Mouse (Mus musculus) retina, adult 2 months (tissue): ENCODE data around the gene Prkd2.
A peak's percentile ranks its signal among the peaks of the same experiment; 100 is the strongest.

Source experiments
- DNase-seq: peaks from one replicate; pipeline ENCODE4 v3.0.0-alpha.2; 2012; ENCODE audit warnings: low read depth, low spot score

Prkd2 gene

DNA sequence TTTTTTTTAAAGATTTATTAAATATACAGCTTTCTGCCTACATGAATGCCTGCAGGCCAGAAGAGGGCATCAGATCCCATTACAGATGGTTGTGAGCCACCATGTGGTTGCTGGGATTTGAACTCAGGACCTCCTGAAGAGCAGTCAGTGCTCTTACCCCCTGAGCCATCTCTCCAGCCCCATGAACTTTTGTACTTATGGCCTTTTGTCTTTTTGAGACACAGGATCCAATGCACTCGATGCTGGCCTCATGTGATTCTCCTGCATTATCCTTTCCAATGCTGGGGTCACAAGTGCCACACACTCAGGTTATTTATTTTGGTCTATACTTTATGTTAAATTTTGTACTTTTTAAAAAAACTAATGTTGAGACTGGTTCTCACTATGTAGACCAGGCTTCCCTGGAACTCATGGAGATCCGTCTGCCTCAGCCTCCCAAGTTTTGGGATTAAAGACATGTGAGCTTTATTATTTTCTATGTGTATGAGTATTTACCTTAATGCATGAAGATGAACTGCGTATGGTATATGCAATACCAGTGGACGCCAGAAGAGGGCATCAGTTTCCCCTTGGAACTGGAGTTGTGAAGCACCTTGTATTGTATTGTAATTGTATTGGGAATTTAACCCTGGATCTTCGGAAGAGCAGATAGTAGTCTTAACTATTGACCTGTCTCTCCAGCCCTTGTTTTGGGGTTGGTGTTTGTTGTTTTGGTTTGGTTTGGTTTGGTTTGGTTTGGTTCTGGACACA lies 17.4 kb downstream of the Prkd2 start:
- DNase-seq = no peak

DNA sequence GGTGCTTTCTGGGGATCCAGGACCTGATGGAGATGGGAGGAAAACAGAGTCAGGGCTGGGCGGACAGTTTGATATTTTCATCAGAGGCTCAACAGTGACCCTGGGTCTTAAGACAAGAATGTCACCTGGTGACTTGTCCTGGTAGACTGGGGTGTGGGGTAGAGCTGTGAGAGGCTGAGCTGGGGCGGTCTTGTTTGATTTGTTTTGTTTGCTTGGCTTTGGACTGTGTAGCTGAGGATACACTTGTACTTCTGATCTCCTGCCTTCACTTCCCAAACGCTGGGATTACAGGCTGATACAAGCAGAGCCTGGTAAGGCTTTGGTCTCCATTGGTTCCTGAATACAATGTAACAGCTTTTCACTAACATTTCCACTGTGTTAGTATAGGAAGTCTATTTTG lies 24.8 kb downstream of the Prkd2 start:
- no peak for DNase-seq

DNA sequence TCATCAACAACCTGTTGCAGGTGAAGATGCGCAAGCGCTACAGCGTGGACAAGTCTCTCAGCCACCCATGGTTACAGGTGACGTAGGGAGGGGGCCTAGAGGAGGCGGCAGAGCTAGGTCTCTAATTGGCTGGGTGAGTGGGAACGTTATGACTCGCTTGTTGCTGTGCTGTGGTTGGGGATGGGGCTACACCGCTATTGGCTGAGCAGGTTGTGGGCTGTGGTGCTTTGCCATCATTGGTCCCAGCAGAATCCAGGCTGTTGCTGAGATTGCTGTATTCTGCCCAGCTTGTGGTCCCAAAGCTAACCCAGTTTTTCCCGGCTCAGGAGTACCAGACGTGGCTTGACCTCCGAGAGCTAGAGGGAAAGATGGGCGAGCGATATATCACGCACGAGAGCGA lies 26.8 kb downstream of the Prkd2 start:
- DNase-seq = peak; percentile 67

DNA sequence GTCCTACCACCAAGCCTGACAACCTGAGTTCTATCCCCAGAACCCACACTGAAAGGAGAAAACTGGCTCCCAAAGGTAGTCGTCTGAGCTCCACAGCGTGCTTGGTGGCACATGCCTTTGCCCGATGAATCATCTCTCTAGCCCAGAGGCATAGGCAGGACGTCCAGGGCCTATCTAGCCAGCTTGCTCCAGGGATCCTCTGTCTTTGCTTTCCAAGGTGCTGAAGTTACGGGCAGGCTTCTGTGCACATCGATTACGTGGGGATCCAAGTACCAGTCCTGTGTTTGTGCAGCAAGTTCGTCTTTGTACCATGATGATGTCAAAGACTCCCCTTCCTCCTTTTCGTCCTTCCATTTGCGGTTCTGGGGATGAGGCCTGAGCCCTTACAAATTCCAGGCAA lies 28.9 kb downstream of the Prkd2 start:
- no peak for DNase-seq

DNA sequence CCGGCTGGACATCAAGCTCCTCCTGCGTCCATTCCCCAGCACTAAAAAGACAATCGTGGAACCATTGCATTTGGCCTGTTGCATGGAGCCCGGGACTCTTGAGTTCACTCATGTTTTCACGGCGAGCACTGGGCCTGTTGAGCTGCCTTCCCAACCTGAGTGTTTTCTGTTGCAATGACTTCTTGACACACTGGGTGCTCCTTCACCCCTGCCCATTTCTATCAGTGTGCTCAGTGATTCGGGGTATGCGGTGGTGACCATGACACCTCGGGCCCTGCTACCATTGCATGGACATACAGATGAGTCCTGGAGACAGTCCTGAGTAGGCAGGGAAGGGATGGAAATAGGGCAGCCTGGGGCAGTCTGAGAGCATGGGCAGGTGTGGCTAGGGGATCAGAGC lies 29.8 kb downstream of the Prkd2 start:
- no peak for DNase-seq

DNA sequence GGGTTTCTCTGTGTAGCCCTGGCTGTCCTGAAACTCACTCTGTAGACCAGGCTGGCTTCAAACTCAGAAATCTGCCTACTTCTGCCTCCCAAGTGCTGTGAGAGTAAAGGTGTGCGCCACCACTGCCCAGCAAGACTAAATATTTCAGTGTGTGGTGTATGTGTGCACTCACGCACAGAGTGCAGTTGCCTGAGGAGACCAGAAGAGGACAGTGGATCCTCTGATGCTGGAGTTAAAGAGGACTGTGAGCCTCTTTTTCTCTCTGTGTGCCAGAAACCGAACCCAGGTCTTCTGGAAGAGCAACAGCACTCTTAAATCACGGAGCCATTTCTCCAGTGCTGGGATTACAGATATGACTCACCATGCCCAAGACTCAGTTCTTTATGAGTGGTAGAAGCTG lies 30.7 kb downstream of the Prkd2 start:
- no peak for DNase-seq

DNA sequence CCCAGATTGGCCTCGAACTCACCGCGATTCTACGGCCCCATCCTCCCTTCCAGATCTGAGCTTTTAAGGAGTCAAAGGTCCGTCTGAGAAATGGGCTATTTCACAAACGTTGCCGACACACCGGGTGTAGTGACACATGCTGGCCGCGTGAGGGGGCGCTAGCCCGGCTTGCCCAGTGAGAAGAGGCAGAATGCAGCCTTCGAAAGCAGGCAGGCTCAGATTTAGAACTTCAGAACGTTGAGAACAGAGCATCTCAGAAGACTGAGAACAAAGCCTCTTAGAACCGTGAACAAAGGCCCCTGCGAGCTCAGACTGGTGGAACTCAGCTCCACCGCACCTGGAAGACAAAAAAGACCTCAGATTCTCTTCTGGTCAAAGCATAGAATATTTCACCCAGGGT lies 31.5 kb downstream of the Prkd2 start:
- DNase-seq = no peak

DNA sequence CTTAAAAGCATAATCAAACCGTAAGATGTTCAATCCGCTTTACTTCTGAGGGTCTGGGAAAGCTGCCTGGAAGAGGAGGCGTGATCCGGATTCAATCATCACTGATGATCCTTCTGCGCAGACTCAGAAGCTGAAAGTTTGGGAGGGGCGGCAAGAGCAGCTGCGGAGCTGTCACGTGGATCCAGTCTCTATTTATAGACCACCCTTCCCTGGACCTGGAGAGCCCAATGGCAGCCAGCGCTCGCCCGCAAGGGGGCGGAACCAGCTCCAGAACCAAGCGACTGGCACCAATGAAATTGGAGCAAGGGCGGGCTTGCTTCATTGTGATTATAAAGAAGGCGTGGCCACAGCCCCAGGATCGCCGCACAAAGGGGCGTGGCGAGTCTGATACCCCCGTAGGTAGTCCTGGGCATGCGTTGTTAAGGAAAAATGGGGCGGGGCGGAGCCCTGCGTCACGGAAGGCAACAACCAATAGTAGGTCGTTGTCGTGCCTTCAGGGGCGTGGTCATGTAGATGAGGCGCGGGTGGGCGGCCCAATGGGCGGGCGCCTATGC lies 32.1 kb downstream of the Prkd2 start:
- DNase-seq = peak; percentile 100

DNA sequence AGATGAGACGGTGACA lies 32.4 kb downstream of the Prkd2 start, which contains the start of gene Dact3:
TSS of gene Dact3 (plus strand) at position 8 of the 16 bp plus-strand sequence.
- no peak for DNase-seq

DNA sequence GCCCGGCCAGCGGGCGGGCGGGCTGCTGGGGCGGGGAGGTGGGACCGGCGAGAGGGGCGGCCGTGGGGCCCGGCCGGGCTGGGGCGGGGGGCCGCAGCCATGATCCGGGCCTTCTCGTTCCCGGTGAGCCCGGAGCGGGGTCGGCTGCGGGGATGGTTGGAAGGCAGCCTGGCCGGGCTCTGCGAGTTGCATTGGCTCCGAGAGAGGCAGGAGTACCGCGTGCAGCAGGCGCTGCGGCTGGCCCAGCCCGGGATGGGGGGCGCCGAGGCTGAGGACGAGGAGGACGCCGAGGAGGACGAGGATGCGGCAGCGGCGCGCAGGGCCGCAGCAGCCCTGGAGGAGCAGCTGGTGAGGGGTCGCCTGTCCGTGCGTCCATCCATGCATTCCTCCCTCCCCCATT lies 32.6 kb downstream of the Prkd2 start:
- no peak for DNase-seq

DNA sequence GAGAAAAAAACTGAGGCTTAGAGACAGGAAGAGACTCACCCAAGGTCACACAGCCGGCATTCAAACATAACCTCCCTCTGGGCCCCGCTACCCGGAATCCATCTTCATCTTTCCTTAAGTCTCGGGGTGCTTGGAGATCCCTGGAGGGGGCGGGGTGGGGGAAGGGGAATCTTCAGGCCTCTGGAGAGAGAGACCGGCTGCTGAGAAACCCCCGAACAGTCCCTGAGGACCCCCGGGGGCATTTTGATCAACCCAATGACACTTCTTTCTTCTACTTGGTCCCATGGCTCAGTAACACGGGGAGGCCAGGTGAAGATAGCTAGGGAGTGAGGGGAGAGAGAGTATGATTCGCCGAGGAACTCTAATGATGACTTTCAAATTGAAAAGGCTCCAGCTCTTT lies 33.3 kb downstream of the Prkd2 start:
- DNase-seq = no peak

DNA sequence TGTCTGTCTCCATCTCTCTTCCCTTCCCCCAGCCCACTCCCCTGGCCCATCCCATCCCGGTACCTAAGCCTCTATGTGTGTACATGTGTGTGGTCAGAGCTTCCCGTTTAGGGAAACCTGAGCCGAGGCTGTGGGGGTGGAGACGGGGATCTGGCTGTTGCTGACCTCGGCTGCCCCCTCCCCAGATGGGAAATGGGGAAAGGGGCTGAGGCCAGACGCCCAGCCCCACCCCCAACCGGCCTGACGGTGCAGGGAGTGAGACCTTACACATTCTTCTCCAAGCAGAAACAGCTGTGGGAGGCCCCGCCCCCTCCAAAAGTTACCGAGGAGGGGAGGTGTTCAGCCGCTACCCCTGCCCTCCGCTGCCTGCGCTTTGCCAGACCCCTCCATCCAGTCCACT lies 33.9 kb downstream of the Prkd2 start:
- DNase-seq = no peak

DNA sequence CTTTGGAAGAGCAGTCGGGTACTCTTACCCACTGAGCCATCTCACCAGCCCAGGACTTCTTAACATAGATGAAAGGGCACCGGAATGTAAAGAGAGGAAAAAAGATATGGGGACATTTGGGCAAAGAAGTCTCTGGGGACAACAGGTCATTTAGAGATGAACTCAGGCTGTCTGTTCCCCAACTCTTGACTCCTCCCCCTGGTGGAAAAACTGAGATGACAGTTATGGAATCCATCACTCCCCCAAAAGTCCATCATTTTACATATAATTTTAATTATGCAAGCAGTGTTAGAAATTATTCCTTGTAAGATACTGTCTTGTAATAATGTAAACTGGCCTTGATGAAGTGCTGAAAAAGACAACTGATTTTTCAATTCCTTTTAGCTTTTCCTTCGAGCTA lies 35.0 kb downstream of the Prkd2 start:
- no peak for DNase-seq

DNA sequence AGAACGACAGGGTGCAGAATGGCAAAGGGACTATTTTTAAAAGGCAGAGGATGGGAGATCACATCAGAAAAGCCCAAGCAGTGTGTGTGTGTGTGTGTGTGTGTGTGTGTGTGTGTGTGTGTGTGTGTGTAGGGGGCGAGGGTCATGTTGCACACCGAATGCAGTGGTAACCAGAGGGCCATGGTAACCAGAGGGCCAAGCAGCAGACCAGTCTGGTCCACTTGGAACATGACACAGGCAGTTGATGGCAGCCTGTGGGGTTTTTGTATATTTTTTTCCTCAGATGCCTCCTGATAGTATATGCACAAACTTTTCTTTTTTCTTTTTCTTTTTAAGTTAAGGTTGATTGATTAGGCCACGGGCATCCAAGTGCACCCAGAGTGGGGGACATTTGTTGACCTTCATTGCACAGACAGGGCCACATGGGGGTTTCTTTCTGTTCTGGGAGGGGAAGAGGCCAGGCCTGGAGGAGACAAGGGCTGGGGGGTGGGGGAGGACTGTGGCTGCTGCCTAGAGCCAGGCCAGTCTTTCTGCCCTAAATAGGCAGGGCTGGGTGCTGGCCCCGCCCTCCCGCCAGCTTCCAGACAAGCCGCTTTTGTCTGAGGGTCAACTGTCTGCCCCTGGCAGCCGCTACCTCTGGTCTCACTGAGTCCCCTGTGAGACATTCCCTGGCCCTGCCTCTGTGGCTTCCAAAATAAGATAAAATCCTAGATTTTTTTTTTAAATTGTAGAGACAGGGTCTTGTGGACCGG lies 37.3 kb downstream of the Prkd2 start:
- DNase-seq = no peak

DNA sequence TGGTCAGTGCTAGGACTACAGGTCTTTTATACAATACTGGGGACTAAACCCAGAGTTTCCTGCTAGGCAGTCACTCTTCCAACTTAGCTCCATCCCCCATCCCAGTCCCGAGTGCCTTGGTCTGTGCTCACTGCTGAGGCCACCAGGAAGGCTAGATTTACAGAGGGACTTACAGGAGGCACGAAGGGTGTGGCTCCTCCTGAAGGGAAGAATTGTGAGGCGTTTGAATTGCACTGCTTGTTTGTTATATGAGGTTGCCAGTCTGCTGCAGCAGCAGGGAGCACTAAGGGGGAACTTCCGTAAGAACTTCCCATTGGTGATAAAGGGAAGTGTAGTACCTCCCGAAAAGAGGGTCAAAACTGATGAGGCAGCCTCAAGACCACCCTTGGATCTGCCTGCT lies 37.9 kb downstream of the Prkd2 start:
- no peak for DNase-seq

DNA sequence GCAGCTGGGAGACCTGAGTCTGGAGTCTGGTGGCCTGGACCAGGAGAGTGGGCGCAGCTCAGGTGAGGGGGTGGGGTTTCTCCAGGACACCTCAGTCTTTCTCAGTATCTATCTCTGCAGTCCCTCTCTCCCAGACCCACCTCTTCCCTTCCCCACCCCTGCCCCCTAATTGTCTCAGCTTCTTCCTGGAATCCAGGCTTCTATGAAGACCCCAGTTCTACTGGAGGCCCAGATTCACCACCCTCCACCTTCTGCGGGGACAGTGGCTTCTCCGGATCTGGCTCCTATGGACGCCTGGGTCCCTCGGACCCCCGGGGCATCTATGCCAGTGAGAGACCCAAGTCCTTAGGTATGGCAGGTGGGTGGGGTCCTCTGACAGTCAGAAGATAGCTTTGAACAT lies 40.5 kb downstream of the Prkd2 start:
- DNase-seq = no peak

DNA sequence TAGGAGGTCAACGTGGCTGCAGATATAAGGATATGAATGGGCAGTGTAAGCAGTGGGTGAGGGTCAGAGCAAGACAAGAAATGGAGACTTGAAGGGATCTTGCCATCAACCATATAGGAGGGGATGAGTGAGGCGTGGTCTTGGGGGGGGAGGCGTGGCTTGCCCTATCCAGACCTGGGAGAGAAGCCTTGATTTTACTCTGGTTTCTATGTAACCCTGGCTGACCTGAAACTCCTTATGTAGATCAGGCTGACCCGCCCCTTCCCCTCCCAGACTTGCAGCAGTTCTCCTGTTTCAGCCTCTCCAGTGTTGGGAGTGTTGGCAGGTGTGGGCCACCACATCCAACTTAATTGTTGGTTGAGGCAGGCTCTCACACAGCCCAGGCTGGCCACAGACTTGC lies 41.6 kb downstream of the Prkd2 start:
- no peak for DNase-seq

DNA sequence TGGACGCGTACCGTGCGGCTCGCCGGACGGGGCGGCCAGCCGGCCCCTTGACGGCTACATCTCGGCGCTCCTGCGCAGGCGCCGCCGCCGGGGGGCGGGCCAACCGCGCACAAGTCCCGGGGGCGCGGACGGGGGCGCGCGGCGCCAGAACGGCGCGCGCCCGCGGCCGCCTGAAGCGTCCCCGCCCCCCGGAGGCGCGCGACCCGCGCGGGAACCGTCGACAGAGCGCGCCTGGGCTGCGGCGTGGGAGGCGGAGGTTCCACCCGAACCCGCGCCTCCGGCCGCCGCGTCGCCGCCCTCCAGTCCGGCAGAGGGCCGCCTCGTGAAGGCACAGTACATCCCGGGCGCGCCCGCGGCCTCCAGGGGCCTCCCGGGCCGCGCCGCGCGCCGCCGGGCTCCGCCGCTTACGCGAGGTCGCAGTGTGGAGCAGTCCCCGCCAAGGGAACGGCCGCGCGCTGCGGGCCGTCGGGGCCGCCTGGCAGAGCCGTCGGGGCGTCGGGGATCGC lies 42.6 kb downstream of the Prkd2 start:
- DNase-seq = no peak

DNA sequence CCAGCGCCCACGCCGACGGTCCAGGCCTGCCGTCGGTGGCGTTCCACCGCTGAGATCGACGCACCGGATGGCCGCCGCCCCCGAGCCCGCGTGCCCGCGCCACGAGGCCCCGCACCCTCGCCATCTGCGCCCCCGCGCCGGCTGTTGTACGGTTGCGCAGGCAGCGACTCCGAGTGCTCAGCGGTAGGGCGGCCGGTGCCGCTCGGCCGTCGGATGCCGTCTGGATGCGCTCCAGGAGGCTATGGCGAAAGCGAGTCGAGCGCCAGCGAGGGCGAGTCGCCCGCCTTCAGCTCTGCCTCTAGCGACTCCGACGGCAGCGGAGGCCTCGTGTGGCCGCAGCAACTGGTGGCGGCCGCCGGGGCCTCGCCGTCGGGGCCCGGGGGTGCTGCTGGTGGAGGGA lies 43.2 kb downstream of the Prkd2 start:
- DNase-seq = no peak

DNA sequence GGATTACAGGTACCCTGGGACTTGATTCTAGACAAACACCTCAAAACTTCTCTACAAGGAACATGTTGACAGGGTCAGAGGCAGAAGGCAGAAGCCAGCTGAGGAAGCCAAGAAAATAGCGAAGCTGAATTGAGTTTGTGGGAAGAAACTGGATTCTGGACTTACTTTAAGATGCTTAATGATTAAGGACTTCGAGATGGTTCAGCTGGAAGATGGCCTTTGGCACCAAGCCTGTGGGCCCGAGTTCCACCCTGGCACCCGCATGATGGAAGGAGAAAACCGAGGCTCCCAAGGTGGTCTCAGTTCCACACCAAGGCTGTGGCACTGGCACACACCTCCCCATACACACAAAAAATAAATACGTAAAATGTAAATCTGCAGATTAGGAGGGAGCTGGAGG lies 47.8 kb downstream of the Prkd2 start:
- no peak for DNase-seq

DNA sequence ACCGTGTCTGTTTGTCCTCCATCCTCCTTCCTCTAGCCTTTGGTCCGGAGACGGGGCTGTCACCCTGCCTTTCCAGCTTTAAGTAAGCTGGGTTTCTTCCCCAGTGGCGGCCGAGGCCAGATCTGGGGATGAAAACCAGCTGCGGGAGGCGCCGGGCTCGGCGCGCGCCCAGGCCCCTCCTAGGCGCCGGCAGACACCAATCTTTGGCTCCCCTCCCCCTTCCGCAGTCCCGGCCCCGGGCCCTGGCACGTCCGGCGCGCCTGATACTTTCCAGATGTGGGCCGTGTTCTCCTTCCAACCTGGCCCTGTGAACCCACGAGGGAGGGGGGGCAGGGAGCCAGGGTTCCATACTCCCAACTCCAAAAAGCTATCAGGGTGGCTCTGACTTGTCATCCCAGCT lies 48.2 kb downstream of the Prkd2 start:
- DNase-seq = no peak

DNA sequence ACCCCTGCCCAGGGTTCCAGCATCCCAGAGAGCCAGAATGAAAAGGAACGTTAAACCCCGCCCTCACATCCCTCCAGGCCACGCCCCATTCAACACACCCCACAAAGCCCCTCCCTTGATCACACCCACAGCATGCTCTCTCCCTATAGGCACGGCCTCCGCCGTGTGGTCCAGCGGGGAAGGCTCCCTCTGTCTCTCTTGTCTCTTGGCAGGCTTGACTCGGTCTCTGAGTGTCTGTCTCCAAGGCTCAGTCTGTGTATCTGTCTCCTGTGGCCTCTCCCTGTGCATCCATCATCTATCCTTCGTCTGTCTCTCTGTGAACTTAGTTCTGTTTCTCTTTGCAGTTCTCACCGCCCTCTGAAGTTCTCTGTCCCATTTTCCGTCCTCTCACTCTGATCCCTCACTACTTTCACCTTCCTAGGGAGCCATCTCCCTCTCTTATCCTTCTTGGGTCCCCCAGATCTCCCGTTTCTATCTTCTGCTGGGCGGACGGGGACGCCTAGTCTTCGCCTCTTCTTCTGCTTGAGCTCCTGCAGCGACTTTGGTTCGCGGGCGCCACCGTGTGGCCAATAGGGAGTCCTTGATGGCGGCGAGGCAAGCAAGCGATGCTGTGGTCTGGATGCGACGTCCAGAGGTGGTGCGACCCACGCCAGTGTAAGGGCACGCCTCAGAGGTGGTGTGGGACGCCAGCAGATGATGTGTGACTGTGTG lies 49.1 kb downstream of the Prkd2 start, which contains the start of gene Gng8:
TSS of gene Gng8 (plus strand) at position 146 of the 711 bp plus-strand sequence.
- peak; percentile 71 for DNase-seq

DNA sequence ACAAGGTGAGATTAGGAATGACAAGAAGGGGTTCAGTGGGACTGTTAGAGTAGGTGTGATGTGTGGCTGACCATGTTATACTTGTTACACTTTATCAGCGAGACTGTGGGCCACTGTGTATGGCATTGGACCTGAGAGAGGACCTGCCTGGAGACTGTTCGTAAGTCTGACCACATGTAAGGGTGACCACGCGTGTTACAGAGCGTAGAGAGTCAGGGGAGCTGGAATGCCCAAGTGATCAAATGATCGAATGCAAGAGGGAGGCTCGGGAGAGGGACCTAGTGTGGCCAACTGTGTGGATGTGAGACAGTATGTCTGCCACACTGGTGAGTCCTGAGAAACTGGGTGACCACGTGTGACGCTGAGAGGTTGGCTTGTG lies 49.6 kb downstream of the Prkd2 start:
- no peak for DNase-seq
